Mouse (Mus musculus): ENCODE measurements around the gene Atp6v0d1. TPM values are rescaled to one million over a fixed set of nuclear protein-coding genes. Genes with fewer than 3 reads are reported as not detected.
A peak's percentile ranks its signal among the peaks of the same experiment; 100 is the strongest.
"Not testable (repeated sequence)": the region's sequence is repeated elsewhere in the genome, so short reads cannot be mapped to it uniquely, and the experiment has no call there.

Atp6v0d1 gene
- polyA plus RNA-seq, 2 experiments from 2014 or later: 33.7 to 36.8 TPM

DNA sequence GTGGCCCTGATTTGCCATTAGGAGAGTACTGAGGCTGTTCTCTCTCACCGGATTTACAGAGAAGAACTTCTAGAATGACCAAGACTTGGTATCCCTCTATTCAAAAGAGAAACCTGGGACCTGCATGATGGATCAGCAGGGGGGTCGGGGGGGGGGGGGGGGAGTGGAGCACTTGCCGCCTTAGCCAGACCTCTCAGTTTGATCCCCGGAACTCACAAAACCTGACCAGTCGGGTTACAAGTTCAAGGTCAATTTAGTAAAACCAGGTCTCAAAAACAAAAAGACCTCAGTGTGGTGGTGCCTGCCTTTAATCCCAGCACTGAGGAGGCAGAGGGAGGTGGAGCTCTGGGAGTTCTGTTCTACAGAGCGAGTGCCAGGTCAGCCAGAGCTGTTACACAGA, 8.9 kb upstream of the Atp6v0d1 start:
- ATAC-seq: no peak

DNA sequence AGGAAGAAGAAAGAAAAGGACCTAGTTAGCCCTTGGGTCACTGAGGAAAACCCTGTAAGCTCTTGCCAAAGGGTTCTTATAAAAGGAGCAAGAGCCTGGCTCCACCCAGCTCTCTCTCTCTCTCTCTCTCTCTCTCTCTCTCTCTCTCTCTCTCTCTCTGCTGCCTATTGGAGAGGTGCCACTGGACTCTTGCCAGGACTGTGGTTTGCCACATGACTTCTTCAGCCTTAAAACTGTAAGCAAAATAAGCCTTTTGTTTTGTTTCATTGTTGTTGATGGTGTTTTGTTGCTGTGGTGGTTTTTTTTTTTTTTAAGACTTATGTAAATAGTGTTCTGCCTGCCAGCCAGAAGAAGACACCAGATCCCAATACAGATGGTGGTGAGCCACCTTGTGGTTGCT, 7.6 kb upstream of the Atp6v0d1 start:
- no peak for ATAC-seq

DNA sequence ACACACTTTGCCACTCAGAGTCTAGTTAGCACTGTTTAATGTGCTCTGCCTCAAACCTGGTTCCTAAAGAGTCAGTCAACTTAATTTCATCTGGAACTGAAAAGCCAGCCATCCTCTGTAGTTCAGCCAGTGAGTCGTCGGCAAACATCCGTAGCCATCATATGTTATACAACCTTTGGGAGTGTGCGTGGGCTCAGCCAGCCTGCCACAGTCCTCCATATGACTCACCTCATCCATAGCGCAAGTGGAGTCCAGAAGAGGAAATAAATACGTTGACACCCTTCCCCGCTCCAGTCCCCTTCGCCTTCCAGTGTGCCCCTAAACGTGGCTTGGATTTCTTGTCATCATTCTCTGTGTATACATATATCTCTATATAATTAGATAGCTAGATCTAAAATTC, 6.0 kb upstream of the Atp6v0d1 start:
- ATAC-seq: no peak

DNA sequence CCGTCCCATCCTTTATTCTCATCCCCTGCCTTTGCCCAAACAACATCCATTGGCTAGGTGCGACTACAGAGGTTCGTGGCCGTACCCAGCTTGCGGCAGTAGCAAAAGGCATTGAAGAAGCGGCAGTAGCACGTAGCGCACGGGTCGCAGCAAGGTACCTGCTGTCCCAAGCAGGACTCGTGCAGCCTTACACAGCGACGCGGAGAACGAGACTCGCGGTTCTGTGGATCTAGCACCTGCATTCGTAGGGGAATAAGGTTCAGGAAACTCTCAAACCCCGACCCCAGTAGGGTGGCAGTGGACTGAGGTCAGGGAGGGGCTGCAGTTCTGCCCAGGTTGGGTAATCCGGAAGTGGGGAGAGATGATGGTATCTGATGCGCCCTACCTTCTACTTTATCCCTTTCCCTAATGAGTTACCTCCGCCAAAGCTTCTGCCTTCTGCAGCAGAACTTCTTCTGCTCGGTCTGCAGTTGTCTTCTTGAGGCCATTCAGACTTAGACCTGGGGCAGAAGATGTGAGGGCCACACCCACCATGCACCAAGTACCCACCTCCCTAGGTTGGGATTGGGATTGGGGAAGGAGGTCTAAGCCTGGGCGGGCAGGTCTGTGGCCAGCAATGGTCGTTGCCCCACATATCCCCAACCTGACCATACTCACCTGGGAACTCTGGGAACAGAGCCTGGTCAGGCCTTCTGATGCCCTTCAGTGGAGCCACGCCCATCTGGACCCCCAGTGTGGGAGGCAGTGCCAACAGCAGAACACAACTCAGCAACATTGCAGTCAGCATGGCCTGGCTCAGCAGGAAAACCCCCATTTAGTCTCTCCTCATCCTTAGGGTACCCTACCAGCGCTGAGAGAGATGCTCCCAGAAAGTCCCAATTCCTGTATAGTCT, 1.1 kb upstream of the Atp6v0d1 start:
- ATAC-seq: peak; percentile 17

DNA sequence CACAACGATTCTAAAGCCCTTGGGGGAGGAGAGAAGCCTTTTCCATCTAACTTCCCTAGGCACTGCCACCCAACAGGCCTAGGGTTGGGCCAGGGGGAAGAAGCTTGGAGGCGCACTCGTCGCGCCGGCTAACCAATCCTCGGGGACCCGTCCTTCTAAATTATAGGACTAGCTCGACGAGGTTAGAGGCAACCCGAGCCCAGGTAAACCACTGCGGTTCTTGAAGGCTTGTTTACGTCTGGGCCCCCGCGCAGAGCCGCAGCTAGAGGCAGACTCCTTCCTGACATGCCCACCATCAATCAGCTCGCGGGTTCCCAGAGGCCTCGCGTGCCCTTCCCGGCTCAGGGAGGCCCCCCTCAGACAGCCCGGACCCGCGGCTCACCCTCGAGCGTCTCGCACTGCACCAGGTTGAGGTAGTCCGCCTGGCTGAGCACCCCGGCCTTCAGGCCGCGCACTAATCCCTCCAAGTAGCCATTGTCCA, 406 bp downstream of the Atp6v0d1 start:
- ATAC-seq: peak; percentile 6

DNA sequence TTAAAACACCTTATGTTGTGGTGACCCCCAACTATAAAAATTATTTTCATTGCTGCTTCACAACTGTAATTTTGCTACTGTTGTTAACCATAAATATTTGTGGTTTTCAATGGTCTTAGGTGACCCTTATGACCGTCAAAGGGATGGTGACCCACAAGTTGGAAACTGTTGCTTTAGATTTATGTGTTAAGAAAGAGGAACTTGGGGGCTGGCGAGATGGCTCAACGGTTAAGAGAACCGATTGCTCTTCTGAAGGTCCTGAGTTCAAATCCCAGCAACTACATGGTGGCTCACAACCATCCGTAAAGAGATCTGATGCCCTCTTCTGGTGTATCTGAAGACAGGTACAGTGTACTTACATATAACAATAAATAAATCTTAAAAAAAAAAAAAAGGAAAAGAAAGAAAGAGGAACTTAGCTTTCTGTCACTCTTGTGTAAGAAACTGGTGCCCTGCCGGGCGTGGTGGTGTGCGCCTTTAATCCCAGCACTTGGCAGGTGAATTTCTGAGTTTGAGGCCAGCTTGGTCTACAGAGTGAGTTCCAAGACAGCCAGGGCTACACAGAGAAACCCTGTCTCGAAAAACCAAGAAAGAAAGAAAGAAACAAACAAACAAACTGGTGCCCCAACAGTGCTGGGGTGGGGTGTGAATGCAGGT, 1.1 kb downstream of the Atp6v0d1 start:
- not testable (repeated sequence) for ATAC-seq

DNA sequence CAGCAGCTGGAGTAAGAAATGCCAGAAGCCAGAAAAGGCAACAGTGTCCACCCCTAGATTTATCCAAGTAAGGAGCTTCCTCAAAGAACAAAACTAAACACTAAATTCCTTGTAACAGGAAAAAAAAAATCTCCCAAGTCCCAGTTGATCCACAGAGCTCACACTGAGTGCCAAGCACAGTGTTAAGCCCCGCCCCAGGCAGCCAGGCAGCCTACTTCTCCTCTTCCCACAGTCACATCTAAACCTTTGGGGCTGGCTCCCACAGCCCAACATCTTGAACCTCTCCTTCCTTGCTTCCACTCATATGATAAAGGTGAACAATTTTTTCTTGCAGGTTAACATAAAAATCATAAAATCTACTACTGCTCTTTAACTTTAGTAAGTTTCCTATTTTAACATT, 2.0 kb downstream of the Atp6v0d1 start:
- ATAC-seq: no peak

DNA sequence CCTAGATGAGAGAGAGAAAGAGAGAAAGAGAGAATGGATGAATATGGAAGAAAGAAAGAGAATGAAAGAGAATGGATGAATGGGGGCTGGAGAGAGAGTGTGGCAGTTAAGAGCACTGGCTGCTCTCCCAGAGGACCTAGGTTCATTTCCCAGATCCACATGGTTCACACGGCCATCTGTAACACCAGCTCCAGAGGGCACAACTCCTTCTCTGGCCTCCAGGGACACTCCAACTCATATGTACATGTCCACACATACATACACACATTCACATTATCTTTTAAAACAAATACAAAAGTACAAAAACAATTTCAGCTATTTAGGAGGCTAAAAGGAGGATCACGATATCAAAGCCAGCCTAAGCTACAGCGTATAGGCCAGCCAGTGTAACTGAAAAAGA, 3.0 kb downstream of the Atp6v0d1 start:
- no peak for ATAC-seq

DNA sequence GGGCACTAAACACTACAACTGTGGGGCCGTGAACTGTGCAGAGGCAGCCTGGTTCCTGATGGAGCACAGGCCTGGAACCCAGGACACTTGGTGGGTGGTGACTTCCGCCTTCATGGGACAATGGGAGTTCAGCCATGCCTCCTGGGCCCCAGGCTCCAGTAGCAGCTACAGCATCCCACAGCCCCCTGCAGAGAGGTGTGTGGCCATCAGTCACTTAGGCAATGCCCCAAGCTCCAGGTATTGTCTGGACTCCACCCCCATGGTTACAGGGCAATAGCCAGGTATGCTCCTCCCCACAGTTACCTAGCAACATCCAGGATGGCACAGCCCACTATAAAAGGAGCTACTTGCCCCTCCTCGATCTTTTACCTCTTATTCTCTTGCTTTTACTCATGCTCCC, 10.6 kb downstream of the Atp6v0d1 start:
- no peak for ATAC-seq

DNA sequence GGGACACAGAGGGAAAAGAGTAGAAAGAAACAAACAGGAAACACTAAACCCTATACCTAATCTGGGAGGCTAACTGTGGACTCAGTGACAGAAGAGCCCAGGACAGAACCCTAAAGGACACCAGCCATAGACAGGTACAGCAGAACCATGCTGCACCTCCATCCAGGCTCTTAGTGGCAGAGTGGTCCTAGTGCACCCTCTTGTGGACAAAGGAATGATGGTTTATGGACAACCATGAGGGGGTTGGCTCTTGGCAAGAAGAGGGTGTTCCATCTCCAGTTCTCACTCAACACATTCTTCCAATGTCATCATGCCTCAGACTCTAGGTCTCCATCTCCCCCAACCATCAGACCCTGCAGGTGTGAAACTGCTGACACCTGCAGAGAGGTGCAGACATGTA, 11.8 kb downstream of the Atp6v0d1 start:
- peak; percentile 60 for ATAC-seq

DNA sequence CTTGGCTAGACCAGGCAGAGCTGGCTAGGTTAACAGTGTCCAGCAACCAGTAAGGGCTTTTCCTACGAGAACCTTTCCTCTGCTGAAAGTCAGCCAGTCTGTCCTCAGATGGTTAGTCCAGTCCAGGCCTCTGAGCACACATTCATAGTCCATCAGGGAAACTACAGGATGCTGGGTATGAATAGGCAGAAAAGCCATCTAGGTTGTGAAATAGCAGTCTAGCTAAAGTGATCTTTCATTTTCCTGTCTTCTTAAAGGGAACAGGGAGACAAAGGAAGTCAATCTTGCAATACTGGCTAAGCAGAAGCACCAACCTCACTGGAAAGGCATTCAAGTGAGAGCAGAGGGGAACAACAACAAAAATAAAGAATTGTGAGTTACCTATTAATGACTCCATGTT, 13.0 kb downstream of the Atp6v0d1 start:
- no peak for ATAC-seq

DNA sequence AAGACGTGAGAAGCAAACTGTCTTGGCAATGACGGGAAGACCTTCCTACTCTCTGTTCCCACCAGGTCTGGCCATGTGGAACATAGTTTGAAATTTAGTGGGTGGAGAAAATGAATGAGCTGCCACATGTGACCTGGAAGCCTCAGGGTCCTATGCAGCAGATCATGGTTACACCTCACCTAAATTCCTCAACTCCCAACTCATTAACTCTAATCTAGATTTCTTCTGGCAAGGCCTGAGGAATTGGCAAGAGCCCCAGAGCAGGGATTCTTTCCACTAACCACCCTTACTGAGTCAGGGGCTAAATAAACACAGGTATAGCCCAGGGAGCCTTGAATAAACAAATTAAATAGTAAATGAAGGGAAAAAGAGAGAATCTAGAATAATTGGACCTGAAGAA, 13.8 kb downstream of the Atp6v0d1 start:
- ATAC-seq: no peak

DNA sequence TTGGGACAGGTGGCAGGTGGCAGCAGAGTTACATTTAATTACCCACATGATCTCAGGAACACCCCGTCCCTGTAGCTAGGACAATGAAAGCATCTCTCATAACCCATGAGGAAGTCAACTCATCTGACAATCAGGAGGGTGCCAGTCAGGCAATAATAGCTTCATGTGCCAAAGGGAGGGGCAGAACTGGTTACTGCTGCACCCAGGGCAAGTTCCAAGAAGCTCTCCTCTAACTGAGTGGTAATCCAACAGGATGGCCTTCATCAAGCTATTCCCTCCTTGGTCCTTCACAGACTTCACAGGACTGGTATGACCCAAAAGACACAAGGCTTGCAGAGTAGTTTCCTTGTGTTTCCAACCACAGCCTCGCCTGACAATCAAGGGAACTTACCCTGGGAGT, 15.8 kb downstream of the Atp6v0d1 start:
- ATAC-seq: no peak

DNA sequence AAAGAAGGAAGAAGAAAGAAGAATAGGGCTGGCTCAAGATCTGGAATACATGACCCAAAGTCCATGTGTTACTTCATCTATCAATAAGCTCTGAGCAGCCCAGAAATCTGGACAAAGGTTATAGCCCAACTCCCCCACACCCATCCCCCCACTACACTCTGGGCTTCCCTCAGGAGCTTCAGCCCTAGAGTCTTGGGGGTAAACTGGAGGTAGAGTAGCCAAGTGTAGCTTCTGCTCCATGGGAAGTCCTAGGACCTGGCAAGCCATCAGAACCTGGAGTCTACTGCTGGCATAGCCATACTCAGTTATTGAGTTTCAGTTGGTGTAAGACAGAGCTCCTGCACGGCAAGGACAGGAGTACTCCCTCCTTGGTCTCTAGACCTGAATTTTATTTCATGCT, 16.3 kb downstream of the Atp6v0d1 start:
- ATAC-seq: no peak

DNA sequence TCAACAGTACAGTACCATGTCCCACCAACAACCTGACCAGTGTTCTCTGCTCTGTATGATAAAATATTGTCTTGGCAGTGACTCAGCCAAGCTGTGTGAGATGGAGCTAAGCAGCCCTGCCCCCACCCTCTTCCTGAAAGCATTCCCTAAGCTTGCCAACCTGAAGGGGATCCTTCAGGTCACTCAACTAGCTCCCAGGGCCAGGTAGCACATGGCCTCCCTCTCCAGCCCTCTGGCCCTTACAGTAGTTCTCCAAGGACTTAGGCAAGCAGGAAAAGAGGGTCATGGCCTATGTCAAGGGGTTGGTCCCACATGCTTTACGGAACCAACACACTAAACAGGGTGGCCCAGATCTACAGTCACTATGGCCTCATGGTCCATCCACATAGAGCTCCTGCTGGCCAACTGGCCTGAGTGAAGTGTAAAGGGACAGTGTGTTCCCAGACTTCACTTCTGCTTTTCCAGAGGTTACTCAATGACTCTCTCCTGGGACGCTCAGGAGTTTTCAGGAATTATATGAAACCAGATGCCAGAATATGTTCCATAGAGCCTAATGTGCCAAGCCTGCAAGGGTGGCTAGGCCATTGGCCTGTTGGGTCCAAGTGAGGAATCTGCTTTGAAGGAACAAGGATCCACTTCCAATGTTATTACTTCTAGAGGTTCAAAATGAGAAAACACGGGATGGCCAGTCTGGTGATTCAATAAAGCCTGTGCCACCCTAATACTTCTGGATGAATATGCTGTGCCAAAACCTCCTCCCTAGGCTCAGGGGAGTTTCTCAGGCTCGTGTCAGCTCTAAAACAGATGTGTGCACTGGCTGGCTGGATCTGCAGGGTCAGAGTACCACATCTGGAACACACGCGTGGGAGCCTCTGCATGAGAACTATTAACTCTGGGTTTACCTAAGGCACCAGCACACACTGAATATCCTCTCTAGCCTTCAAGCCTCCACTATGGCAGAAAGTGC, 19.2 kb downstream of the Atp6v0d1 start:
- ATAC-seq: no peak

DNA sequence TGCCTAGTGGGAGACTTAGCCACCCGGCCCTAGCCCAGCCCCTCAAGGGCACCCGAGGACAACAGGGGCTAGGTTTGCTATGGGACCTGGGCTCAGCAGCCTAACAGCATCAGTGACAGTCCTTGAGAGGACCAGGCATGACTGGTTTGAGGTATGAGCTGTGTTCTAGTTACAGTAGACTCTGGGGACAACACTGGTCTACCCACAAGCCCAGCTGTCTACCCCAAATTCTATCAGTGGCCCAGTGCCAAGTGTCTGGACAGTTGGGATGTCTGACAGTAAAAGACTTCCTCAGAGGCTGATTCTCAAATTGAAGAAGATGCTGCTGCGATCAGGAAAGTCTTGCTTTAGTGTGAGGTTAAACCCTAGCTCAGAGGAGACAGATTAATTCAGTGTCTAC, 20.6 kb downstream of the Atp6v0d1 start:
- ATAC-seq: no peak

DNA sequence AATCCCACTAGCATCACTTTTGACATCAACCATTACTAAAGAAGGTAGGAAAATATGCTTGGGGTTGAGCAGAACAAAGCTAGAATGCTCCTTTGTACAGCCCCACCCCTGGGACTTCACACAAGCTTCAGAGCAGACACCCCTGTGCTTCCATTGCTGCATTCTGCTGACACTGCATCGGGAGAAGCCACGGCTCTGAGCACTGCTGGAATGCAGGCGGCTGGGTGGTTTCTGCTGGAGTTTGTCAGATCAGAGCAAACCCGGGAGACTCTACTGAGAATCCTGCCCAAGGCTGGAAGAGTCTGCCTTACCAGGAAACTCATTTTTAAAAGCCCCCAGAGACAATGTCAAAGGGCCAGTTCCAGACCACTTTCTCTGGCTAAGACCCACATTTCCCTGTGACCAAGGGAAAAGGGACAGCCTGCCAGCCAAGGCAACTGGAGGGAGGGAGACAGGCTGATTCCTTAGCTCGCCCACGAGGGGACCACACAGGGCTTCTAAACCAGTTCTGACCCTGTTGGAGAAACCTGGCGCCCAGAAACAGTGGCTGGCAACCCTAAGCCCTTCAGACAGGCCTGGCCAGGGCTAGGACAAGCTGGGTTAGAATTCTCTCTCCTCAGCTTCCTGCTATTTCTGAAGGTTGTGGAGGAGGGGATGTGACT, 21.2 kb downstream of the Atp6v0d1 start:
- no peak for ATAC-seq

DNA sequence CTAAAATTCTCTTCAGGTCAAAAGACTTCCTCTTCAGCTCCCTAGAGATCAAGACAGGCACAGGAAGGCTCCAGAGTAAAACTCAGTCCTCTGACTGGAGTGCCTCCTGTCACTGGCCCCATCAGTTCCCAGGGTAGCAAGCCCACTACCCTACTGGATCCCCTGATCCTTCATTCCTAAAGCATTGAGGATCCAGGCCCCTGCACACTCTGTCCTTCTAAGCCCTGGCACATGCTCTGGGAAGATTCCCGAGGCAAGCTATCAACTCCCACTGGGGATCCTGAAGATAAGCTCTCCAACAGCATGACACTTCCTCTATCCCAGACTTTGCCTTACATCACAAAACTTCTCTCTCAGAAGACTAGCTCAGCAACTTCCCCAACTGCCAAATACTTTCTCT, 22.1 kb downstream of the Atp6v0d1 start:
- ATAC-seq: no peak

DNA sequence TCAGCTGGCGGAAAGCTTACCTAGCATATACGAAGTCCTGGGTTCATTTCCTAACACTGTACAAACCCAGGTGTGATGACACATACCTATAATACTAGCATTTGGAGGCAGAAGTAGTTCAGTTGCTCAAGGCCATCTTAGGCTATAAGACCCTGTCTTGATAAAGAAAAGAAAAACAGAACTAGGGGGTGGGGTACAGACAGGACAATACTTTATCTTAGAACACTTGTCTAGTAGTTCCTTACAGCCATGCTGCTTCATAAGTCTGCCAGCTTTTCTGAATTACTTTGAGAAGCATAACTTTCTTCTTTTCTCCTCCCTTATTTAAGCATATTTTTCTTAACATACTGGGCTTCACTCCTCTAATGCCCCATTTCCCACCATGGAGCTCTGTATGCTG, 23.0 kb downstream of the Atp6v0d1 start:
- no peak for ATAC-seq

DNA sequence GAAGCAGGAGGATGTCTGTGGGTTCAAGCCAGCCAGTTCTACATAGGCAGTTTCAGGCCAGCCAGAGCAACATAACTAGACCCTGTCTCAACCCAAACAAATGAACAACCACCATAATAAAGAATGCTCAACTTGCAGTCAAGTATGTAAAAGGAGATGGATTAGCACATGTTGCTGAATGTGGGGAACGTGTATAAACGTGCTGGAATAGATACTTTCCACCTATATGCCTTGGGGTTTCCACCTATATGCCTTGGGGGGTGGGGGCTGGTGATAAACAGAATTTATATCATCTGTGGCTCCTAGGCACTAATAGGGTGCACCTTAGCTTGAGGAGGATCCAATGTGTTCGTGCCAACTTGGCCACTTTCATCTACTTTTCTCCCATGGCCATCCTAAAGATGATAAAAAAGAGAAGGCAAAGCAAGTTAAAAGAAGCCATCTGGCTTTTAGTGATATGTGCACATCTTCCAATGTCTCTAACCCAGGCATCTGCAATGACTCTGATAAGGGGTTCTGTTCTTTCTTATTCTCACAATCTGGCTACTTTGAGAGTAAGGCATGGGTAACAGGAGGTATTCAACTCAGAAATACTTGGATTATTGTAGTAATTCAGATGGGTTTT, 23.7 kb downstream of the Atp6v0d1 start:
- no peak for ATAC-seq

DNA sequence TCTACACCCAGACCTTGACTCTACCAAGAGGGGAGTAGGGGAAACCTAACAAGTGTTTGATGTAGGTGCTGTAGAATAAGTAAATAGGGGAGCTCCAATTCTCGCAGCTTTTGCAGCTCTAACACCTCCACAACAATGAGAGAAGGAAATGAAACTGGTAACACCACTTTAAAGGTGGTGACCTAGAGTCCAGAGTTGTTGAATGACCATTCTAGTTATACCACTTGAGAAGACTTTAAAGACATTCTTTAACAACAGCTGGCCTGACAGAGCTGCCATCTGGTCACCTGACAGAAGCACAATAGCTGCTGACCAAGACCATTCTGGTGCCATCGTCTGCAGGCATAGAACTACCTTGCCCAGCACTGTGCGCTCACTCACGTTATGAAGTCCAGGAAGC, 26.9 kb downstream of the Atp6v0d1 start:
- no peak for ATAC-seq
